Mouse (Mus musculus) hindbrain, embryonic 14.5 days (tissue): ENCODE measurements at regions not wholly inside any gene's neighbourhood (a gene's known extent, or its start where the extent isn't known, plus 50 kb on each side); places are given as distances from the start of the nearest gene placed in this dataset.

Source experiments
- ATAC-seq: fragments of 200-750 bp; cut with Nextera tagmentation; 2 replicates; pipeline ENCODE4 v1.8.0; 2017; ENCODE audit warnings: moderate number of reproducible peaks, mild to moderate bottlenecking, moderate TSS enrichment, moderate library complexity; ENCODE audit not compliant: low FRiP score
- DNase-seq: peaks from one replicate; pipeline ENCODE4 v3.0.0-alpha.2; 2015; ENCODE audit warnings: low spot score
- H3K27ac ChIP-seq: fragments of 300-500 bp; sonication (generic); 2 replicates; pipeline ENCODE4 v1.5.1; 2014; ENCODE audit warnings: mild to moderate bottlenecking, moderate library complexity
- H3K27me3 ChIP-seq: fragments of 300-500 bp; sonication (generic); 2 replicates; pipeline ENCODE4 v1.6.1; 2014; ENCODE audit warnings: mild to moderate bottlenecking, low read length, mixed read lengths; ENCODE audit not compliant: control insufficient read depth, insufficient read depth
- H3K36me3 ChIP-seq: fragments of 300-500 bp; sonication (generic); replicated peaks from 2 replicates; pipeline ENCODE4 v1.6.1; 2014; ENCODE audit not compliant: control insufficient read depth, insufficient read depth
- H3K4me1 ChIP-seq: fragments of 300-500 bp; sonication (generic); replicated peaks from 2 replicates; pipeline ENCODE4 v1.6.1; 2014; ENCODE audit warnings: antibody characterized with exemption, low read length, mixed read lengths; ENCODE audit not compliant: control insufficient read depth, insufficient read depth
- H3K4me2 ChIP-seq: fragments of 300-500 bp; sonication (generic); replicated peaks from 2 replicates; pipeline ENCODE4 v1.6.1; 2014; ENCODE audit warnings: mild to moderate bottlenecking, moderate library complexity
- H3K4me3 ChIP-seq: fragments of 300-500 bp; sonication (generic); replicated peaks from 2 replicates; pipeline ENCODE4 v1.5.1; 2014; ENCODE audit warnings: mild to moderate bottlenecking, low read length
- H3K9ac ChIP-seq: fragments of 300-500 bp; sonication (generic); 2 replicates; pipeline ENCODE4 v1.6.1; 2014
- H3K9me3 ChIP-seq: fragments of 300-500 bp; sonication (generic); 2 replicates; pipeline ENCODE4 v1.6.1; 2016; ENCODE audit warnings: low read length; ENCODE audit not compliant: control insufficient read depth
- WGBS: fragments of 180-500 bp; shearing (Covaris S2); extraction: QIAGEN DNeasy Blood & Tissue Kit; methylation state at CpG from one replicate; pipeline ENCODE4 v1.1.7; 2014; 5-methylcytosine and 5-hydroxymethylcytosine counted together

DNA sequence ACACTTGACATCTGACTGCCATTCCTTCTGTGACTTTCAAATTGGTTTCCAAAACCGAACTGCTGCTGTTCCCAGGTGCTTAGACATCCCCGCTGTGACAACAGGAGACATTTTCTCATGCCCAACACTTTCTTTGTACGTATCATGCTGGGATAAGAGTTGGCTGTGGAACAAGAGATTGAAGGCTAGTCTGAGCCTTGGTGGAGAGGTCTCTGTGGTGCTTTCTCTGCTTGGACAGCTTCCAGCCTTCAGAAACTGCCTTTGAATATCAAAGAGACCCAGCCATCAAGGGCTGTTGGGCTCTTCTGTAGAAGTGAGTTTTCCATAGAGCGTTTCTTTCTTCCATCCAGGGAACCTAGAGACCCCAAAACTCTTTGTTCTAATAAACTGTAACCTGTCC is 144.8 kb upstream of the Tmtc1 start:
- DNase-seq (no peak), ATAC-seq (no peak)
- no peaks in the 10 kb centered on the region for H3K27me3 ChIP-seq
- H3K9me3 ChIP-seq: no peaks in the 10 kb centered on the region
- no peaks in the 10 kb centered on the region for H3K36me3 ChIP-seq
- no peaks in the 10 kb centered on the region for H3K4me1 ChIP-seq
- 57% methylated on average over 4 of the region's 4 CpGs for whole genome bisulfite sequencing
- H3K9ac ChIP-seq: no peak overlapping the region
- no peak overlapping the region for H3K4me3 ChIP-seq
- H3K4me2 ChIP-seq: no peak overlapping the region
- H3K27ac ChIP-seq: no peak overlapping the region

DNA sequence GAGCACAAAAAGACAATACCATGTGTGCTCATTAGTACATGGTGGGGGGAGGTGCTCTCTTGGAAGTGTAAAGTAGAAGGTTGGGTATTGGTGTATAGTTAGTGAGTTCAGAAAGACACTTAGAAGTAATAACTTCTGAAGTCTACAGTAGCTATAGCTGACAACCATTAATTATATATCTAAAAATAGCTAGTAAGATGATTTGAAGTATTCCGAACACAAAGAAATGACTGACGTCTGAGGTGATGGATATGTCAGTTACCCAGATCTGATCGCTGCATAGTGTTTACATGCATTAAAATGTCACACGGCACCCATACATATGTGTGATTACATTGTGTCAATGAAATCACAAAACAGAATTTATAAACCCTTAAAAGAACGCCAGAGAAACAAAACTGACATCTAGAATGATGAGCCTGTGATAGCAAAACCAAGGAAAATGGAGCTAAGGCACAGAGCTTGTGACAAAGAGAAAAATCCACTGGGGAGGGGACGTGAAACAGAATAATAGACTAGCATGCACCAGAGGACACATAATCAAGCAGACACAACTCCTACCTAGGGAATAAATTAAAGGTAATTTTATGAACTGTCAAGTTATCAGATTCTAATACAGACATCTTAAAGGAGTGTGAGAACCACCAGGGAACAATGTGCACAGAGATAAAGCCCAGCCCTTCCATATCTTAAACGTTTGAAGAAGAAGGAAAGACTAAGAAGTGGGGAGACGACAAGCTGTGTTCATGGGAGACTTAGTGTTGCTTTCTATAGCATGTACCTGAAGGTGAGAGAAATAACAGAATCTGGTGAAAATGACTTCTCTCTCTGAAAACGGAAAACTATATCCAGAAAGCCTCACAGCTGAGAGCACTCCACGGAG is 142.5 kb upstream of the Tmtc1 start:
- H3K27me3 ChIP-seq: no peaks in the 10 kb centered on the region
- no peak overlapping the region for H3K4me3 ChIP-seq
- H3K9ac ChIP-seq: no peak overlapping the region
- DNase-seq (peak; percentile 30), ATAC-seq (peak; percentile 43; the same call in 1 of the 2 replicates)
- H3K27ac ChIP-seq: no peak overlapping the region
- no peak overlapping the region for H3K4me2 ChIP-seq
- no peaks in the 10 kb centered on the region for H3K9me3 ChIP-seq
- H3K4me1 ChIP-seq: no peaks in the 10 kb centered on the region
- WGBS: 69% methylated on average over 10 of the region's 10 CpGs
- H3K36me3 ChIP-seq: no peaks in the 10 kb centered on the region

DNA sequence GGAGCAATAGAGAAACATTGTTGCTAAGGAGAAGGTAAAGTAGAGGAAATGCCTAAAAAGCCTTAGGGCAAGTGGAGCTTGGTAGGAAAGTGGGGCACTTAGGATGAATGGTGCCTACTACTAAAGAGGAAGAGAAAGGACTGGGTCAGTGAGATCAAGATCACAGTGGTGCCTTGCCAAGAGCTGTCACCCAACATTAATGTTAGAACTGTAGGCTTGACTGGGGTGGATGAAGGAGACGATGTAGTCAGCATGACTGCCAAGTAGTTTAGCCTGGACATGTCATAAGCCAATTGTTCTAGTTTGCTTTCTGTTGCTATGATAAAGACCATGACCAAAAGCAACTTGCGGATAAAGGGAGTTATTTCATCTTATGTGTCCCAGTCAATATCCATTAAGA is 139.9 kb upstream of the Tmtc1 start:
- 61% methylated on average over 2 of the region's 2 CpGs for WGBS
- no peak for DNase-seq

DNA sequence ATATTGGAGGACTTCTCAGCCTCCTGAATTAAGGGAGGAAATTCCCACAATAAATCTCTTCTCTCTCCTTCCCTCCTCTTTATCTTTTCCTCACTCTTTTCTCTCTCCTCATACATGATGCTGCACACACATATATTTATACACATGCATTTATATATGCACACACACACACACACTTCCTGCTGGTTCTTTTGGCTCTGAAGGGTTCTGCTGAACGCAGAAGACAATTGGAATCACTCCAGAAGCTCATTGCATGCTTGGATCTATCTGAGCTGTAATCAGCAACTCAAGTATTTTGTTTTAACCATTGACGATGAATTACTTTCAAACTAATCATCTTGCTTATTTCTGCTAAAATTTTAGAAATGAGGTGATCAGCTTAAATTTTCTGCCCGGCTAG is 134.1 kb upstream of the Tmtc1 start:
- Histone ChIP-seq H3K4me2 (no peak overlapping the region), H3K9me3 (no peaks in the 10 kb centered on the region), H3K4me3 (no peak overlapping the region), H3K36me3 (no peaks in the 10 kb centered on the region), H3K9ac (no peak overlapping the region), H3K4me1 (no peaks in the 10 kb centered on the region), H3K27me3 (no peaks in the 10 kb centered on the region), H3K27ac (no peak overlapping the region)
- ATAC-seq (no peak), DNase-seq (peak; percentile 26)
- whole genome bisulfite sequencing: 64% methylated on average over 3 of the region's 3 CpGs

More for the DNA sequence above, 139.9 kb upstream of the Tmtc1 start:
- Histone ChIP-seq H3K4me3 (no peak overlapping the region), H3K27ac (no peak overlapping the region), H3K27me3 (no peaks in the 10 kb centered on the region), H3K4me2 (no peak overlapping the region), H3K36me3 (no peaks in the 10 kb centered on the region), H3K4me1 (no peaks in the 10 kb centered on the region), H3K9ac (no peak overlapping the region), H3K9me3 (no peaks in the 10 kb centered on the region)
- ATAC-seq: 0 out of 2 replicates have a peak, but pooled peaks have one; percentile 12

DNA sequence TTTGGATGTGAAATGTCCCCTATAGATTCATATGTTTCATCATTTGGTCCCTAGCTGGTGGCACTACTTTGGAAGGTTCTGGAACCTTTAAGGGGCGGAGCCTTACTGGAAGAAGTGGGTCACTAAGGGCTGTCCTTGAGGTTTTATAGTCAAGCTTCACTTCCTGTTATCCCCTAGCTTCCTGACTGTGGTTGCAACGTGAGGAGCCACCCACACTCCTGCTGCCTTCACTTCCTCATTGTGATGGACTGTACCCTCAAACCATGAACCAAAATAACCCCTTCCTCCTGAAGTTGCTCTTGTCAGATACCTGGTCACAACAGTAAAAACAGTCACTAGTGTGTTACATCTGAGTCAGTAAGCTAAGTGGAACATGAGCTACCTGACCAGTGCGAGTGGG is 133.5 kb upstream of the Tmtc1 start:
- DNase-seq (no peak), ATAC-seq (no peak)
- Histone ChIP-seq H3K27ac (no peak overlapping the region), H3K36me3 (no peaks in the 10 kb centered on the region), H3K4me1 (no peaks in the 10 kb centered on the region), H3K9me3 (no peaks in the 10 kb centered on the region), H3K27me3 (no peaks in the 10 kb centered on the region), H3K4me2 (no peak overlapping the region), H3K4me3 (no peak overlapping the region), H3K9ac (no peak overlapping the region)
- 88% methylated on average over 3 of the region's 3 CpGs for WGBS

DNA sequence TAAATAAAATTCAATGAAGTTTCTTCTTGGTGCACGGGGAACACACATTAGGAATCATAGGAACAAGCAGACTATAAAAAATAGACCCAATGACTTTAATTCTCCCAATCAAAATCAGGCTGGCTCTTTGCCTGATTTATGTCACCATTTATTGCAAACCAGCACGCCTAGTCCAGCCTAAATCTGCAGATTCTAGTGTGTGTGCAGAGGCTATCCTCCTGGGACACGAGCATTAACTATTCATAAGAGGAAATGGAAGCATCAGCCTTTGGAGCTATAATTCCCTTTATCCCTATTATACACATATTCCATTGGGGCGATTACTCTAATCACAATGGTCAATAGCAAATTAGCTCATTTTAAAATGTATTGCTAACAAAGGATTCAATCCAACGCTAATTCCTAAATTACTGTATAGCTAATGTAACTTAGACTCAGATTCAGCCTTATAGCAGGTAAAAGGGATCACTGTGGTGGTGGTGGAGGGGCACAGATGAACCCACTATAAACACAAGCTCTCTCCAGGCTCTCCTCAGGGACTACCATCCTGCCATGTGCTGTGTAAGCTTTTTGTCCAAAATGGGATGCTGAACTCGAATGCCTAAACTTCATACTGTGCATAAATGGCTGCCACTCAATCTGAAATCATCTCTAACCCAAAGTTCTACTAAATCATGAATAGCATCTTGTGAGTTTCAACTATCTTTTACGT is 130.7 kb upstream of the Tmtc1 start:
- Histone ChIP-seq H3K4me1 (no peaks in the 10 kb centered on the region), H3K36me3 (no peaks in the 10 kb centered on the region), H3K9ac (no peak overlapping the region), H3K27ac (no peak overlapping the region), H3K27me3 (no peaks in the 10 kb centered on the region), H3K9me3 (no peaks in the 10 kb centered on the region), H3K4me3 (no peak overlapping the region), H3K4me2 (no peak overlapping the region)
- ATAC-seq: peak; percentile 37; the same call in 1 of the 2 replicates
- DNase-seq: peak; percentile 49
- WGBS: 62% methylated on average over 7 of the region's 7 CpGs

DNA sequence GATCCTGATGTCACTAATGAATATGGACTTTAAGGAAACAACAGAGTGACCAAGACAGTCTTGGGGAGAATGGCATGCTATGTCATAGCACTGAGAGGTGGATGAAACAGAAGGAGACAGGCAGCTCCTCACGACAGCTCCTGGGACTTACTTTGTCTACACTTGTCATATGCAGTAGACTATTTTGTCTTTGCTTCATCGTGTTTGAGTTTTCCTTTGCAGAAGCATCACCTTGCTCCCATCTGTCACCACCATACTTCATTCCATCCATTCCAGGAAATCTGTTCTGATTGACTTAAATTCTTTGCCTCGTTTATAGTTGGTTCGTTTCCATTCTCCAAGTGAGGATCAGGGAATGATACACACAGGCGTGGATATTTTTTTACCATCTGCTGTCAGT is 128.0 kb upstream of the Tmtc1 start:
- 88% methylated on average over 5 of the region's 5 CpGs for WGBS
- Histone ChIP-seq H3K36me3 (no peaks in the 10 kb centered on the region), H3K9me3 (no peaks in the 10 kb centered on the region), H3K27me3 (no peaks in the 10 kb centered on the region), H3K9ac (no peak overlapping the region), H3K4me2 (no peak overlapping the region), H3K4me1 (no peaks in the 10 kb centered on the region), H3K4me3 (no peak overlapping the region), H3K27ac (no peak overlapping the region)
- DNase-seq (no peak), ATAC-seq (no peak)

DNA sequence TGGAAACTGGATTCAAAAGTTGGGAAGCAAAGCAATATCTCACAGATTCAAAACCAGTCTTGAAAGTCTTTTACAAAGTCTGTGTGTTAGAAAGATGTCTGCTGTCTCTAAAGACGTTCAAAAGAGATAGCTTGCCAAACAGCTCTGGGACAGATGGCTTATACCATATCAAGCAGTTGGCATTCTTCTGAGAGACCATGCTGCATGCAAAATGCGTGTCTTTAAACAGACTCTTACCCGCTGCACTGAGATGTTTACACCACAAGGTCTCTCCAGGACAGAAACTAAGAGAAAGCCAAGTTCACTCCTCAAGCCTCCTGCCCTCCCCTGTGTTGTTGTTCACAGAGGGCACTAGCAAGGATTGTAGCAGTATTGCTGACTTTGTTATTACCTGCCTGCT is 127.5 kb upstream of the Tmtc1 start:
- Histone ChIP-seq H3K36me3 (no peaks in the 10 kb centered on the region), H3K4me3 (no peak overlapping the region), H3K9ac (no peak overlapping the region), H3K27ac (no peak overlapping the region), H3K27me3 (no peaks in the 10 kb centered on the region), H3K4me2 (no peak overlapping the region), H3K4me1 (no peaks in the 10 kb centered on the region), H3K9me3 (no peaks in the 10 kb centered on the region)
- DNase-seq (no peak), ATAC-seq (no peak)
- 75% methylated on average over 3 of the region's 3 CpGs for WGBS

DNA sequence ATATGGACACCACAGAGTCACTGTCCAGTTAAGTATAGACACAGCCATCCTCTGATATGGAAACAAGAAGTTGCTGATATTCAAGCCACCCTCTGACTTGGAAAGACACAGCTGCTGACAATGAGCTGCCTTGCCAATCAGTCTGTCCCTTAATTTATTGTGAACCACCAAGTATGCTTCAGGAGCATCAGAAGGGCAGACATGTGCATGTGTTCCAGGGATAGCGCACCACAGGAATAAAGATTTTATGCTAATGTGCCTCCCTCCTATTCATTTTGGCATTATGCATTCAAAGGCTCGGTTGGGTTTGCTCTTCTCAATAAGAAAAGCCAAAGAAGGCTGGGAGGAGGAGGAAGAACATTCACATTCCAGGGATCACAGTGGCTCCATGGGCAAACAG is 120.0 kb upstream of the Tmtc1 start:
- Histone ChIP-seq H3K9me3 (no peaks in the 10 kb centered on the region), H3K4me1 (peaks cover 4% of the 10 kb centered on the region; the same call in 1 of the 2 replicates), H3K4me3 (no peak overlapping the region), H3K36me3 (no peaks in the 10 kb centered on the region), H3K9ac (no peak overlapping the region), H3K4me2 (no peak overlapping the region), H3K27me3 (no peaks in the 10 kb centered on the region), H3K27ac (no peak overlapping the region)
- ATAC-seq (peak; percentile 48; the same call in 1 of the 2 replicates), DNase-seq (no peak)
- 21% methylated on average over 2 of the region's 2 CpGs for WGBS
